Mouse (Mus musculus): ENCODE results near the gene Soga1.

- TF ChIP-seq POLR2A (IDR thresholded peaks at IDR 0.05; ENCODE audit: low read depth, low read length) (no peak), CTCF (IDR thresholded peaks at IDR 0.05; ENCODE audit: extremely low read depth, insufficient read length, insufficient replicate concordance, low read depth, low read length) (no peak)
Observed at GRCm38 (mm10) chr2:157104454-157104853, 25.4 kb upstream of the Soga1 start.

Data from small intestine, adult 2 months (tissue).